Mouse (Mus musculus): ENCODE measurements around the gene Tbc1d19. TPM values are rescaled to one million over a fixed set of nuclear protein-coding genes. Genes with fewer than 3 reads are reported as not detected.
A peak's percentile ranks its signal among the peaks of the same experiment; 100 is the strongest.

Tbc1d19 gene
- 10 to 100 TPM; 37.1 to 39.4 TPM for total RNA-seq (2021)
- long read RNA-seq, experiment 1, transcript Tbc1d19-201 (21 exons, 2,273 nt): major isoform, 23 of 33 reads
- long read RNA-seq, experiment 1, partial matches to known transcripts: 0 of 33 reads
- long read RNA-seq, experiment 1, other reads (novel, unspliced or antisense): 9 of 33 reads
- long read RNA-seq, experiment 2, transcript Tbc1d19-201 (21 exons, 2,273 nt): major isoform, 25 of 37 reads
- long read RNA-seq, experiment 2, partial matches to known transcripts: 4 of 37 reads
- long read RNA-seq, experiment 2, other reads (novel, unspliced or antisense): 8 of 37 reads

DNA sequence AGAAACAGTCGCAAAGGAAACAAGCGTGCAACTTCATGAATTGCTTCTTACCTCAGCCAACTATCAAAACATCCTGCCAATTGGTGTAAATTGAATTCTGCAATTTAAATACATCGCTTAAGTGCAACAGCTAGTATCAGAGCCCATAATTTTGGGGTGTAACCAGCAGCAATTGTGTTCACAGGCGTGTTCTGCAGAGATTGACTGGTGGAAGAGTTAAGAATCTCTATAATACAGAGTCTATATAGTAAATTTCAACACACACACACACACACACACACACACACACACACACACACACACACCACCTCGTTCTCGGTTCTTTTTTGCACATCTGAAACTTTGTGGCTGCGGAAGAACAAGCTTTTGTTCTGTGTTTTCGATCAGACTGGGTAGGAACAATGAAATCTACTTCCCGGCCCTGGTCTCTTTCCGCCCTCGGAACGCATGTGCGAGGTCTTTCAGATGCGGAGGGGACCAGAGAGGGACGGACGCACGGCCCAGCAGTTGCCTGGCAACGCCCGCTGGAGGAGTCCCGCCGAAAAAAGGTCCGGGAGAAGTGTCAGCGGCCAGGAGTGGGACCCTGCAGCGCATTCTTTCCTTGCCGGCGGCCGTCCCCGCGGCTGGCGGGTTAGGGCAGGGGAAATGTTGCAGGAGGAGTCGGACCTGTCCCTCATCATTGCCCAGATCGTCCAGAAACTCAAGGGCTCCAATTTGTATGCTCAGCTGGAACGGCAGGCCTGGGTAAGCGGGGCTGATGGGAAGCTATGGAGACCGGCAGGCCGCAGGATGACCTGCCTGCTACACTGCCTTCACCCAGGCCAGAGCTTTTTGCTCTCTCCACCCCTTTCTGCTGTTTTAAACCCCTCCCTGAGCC, at the start of gene Tbc1d19:
Gene Tbc1d19, plus strand, starts transcription at position 492 of the 877 bp plus-strand sequence.
- DNase-seq (ENCODE audit: low spot score in 2 of 2): peak; percentile 80 to 86

DNA sequence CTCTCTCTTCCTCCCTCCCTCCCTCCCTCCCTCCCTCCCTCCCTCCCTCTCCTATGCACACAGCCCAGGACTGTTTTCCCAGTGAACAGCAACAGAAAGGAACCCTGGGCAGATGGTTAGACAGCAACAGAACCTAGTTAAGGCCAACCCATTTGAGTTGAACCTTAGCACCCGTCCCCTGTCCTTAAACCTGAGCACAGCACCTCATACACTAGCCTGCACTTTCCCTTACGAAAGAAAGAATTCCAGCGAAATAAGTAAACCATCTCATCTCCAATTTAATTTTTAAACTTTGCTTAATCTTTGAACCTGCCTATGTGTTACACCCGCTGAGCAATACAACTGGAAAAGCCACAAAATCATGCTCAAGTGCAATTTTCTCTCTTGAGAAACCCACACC, 49.5 kb upstream of the Tbc1d19 start:
- DNase-seq (ENCODE audit: low spot score in 2 of 2): no peak

GRCm38 (mm10) chr5:53760914-53761313, 48.5 kb upstream of the Tbc1d19 start:
- peak in 1 of 2 experiments; percentile 1 for DNase-seq (ENCODE audit: low spot score in 2 of 2)

DNA sequence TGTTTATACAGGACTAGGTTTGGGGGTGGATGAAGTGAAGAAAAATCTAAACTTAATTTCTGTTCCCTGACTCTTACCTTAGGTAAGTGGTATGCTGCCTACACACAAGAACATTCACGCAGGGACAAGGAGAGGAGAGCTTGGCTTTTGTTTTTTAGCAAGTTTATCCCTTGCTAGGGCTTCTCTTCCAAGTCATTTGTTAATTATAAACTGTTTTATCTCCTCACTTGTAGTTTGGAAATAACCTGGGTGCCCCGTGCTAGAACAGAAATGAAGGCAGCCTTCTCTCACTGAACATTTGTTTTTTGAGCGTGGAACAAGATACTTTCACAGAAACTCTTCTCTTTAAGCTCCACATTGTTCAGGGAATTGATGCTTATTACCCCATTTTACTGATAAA, 48.1 kb upstream of the Tbc1d19 start:
- no peak for DNase-seq (ENCODE audit: low spot score in 2 of 2)

DNA sequence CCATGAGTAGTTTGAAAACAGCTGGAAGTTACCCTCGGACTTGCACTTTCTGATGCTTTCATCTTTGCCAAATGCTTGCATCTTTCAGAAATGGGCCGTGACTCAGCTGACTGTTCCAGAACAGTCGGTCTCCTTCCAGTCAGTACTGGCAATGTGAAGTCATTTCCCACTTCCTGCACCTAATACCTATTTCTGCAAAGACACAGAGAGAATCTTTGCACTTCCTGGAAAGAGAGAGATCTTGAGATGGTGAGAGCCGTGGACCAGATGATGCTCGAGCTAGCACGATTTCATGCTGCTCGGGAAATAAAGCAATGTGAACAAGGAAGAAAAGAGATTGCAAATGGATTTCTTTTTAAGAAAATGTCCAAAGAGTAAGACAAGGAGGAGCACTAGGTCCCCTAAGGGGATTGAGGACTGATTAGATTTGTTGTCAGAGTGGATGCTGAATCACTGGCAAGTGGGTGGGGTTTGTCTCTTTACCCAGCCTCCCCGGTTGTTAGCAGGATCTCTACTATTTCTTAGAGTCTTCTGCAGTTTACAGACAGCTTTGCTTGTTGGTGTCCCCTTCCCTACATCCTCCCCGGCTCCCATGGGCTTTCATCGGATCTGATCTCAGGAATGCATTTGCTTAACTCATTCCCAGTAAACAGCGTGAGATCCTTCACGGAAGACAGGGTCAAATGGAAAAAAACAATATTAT, 24.4 kb upstream of the Tbc1d19 start:
- DNase-seq (ENCODE audit: low spot score in 2 of 2): no peak

- DNase-seq (ENCODE audit: low spot score in 2 of 2): no peak
Measured at GRCm38 (mm10) chr5:53801379-53801778, 8.0 kb upstream of the Tbc1d19 start.

GRCm38 (mm10) chr5:53819711-53820110, 10.3 kb downstream of the Tbc1d19 start:
- no peak for DNase-seq (ENCODE audit: low spot score in 2 of 2)

GRCm38 (mm10) chr5:53825886-53826285, 16.5 kb downstream of the Tbc1d19 start:
- DNase-seq (ENCODE audit: low spot score in 2 of 2): no peak

GRCm38 (mm10) chr5:53834489-53834888, 25.1 kb downstream of the Tbc1d19 start:
- no peak for DNase-seq (ENCODE audit: low spot score in 2 of 2)

GRCm38 (mm10) chr5:53841256-53841655, 31.9 kb downstream of the Tbc1d19 start:
- no peak for DNase-seq (ENCODE audit: low spot score in 2 of 2)

GRCm38 (mm10) chr5:53848294-53848942, 39.0 kb downstream of the Tbc1d19 start:
- DNase-seq (ENCODE audit: low spot score in 2 of 2): no peak

DNA sequence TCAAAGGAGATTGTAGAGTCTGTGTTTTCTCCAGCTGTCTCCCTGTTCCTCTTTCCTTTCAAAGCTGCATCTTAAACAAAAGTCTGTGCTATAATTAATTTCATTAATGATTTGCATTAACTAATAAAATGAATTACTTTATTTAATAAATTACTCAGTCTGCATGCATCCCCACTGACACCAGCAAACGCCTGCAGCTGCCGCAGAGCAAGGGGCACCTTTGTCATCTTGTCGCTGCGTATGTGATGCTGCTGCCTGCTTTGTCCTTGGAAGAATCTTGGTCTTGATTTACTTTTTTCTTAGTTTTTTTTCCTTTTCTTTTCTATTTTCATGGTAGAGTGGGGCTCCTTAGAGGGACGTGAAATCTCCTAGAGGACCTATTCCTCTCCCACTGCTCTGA, 43.2 kb downstream of the Tbc1d19 start:
- no peak for DNase-seq (ENCODE audit: low spot score in 2 of 2)

GRCm38 (mm10) chr5:53854561-53854960, 45.2 kb downstream of the Tbc1d19 start:
- DNase-seq (ENCODE audit: low spot score in 2 of 2): no peak

- no peak for DNase-seq (ENCODE audit: low spot score in 2 of 2)
Measured at GRCm38 (mm10) chr5:53856011-53856410, 46.6 kb downstream of the Tbc1d19 start.

DNA sequence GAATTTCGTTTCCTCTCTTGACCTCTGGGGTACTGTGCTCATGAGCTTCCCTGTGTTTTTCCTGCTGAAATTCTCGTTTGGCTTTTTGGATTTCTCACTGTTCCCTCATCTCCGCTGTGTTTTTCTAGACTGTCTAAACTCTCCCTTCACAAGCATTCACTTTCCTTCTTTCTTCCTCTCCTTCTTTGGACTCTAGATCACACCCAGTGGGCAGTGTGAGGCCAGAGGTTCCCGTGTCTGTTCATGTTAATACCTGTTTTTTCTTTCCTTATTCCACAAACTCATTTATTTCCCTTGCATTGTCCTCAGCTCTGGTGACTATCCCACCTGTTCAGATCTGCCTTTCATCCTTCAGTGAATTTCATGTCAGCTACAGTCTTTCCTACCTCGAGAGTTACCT, 55.7 kb downstream of the Tbc1d19 start:
- no peak for DNase-seq (ENCODE audit: low spot score in 2 of 2)

DNA sequence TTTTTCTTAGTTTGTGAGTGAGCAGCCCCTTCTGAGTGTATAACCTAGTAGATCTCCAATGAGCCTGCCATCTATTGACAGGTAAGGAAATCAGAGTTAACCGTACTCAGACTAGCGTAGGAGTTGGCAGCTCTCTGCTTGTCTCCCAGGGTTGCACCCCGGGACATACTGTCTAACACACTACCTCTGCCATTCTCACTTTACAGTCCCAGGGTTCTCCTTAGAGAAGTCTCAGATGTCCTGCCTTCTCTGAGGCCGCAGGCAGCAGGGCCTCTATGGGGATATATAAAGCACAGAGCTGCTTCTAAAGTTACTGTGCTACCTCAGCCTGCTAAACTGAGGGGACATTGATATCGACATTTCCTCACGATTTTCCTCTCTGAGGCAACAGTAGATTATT, 56.6 kb downstream of the Tbc1d19 start:
- DNase-seq (ENCODE audit: low spot score in 2 of 2): no peak

- peak; percentile 71 to 72 for DNase-seq (ENCODE audit: low spot score in 2 of 2)
Measured at GRCm38 (mm10) chr5:53871665-53872312, 62.4 kb downstream of the Tbc1d19 start.

DNA sequence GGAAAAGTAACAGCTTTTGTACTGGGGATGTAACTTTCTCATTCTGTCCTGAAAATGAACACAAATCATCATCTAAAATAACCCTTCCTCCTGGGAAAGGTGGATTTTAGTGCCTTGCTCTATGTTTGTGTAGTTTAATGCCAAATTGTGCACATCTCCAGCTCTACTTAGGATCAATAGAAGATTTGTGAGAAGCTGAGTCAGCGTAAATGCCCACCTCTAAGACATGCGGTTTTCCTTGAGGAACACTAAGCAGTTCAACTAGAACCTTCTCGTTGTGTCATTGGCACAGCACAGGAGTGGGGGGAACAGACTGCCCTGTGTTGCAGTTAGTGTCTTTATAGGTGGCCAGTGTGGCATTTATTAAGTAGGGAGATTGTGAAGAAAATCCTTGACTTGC, 65.6 kb downstream of the Tbc1d19 start:
- DNase-seq (ENCODE audit: low spot score in 2 of 2): no peak

DNA sequence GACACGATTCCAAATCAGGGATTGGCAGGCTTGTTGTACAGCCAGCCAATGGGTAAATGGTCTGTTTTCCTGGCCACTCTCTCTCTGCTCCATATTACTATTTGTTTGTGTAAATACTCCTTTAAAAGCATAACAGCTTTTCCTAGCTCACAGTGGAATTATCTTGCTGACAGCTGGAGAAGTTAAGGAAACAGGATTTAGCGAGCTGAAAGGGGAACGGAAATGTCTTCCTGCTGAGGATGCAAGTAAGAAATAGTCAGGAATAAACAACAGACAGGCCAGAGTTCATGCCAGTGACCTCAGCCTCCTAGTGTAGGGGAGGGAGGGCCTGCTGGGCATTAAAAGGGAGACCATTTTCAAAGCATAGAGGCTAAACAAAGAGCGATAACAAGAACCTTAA, 71.3 kb downstream of the Tbc1d19 start:
- DNase-seq (ENCODE audit: low spot score in 2 of 2): no peak

GRCm38 (mm10) chr5:53881381-53881990, 72.1 kb downstream of the Tbc1d19 start:
- DNase-seq (ENCODE audit: low spot score in 2 of 2): no peak
